Mouse (Mus musculus) myocyte (in vitro differentiated cells): ENCODE measurements around the gene Polr1b.

ENCODE experiments used
- CEBPB ChIP-seq: IDR thresholded peaks from 2 replicates; pipeline ENCODE4 v1.6.1; 2011; ENCODE audit warnings: mild to moderate bottlenecking, moderate library complexity; ENCODE audit not compliant: poor library complexity, insufficient read depth, severe bottlenecking
- E2F4 ChIP-seq: IDR thresholded peaks from one replicate; pipeline ENCODE4 v1.6.1; 2011; ENCODE audit warnings: mild to moderate bottlenecking, control low read depth, moderate library complexity; ENCODE audit not compliant: insufficient read depth
- MAX ChIP-seq: IDR thresholded peaks from one replicate; pipeline ENCODE4 v1.6.1; 2011; ENCODE audit warnings: low read depth, mild to moderate bottlenecking, control low read depth
- MYOD1 ChIP-seq, 3 experiments: IDR thresholded peaks; one replicate each; pipeline ENCODE4 v1.6.1; 2011; ENCODE audit warnings: control low read depth in 2 of 3, low read depth in 2 of 3, mild to moderate bottlenecking in 2 of 3, moderate library complexity in 1 of 3; ENCODE audit not compliant: insufficient read length in 2 of 3, control insufficient read depth in 1 of 3
- MYOG ChIP-seq, 3 experiments: IDR thresholded peaks; one replicate each; pipeline ENCODE4 v1.6.1; 2011; ENCODE audit warnings: control low read depth in 2 of 3, low read depth in 2 of 3, mild to moderate bottlenecking in 2 of 3; ENCODE audit not compliant: insufficient read length in 2 of 3, control insufficient read depth in 1 of 3, insufficient read depth in 1 of 3
- POLR2A ChIP-seq: IDR thresholded peaks from one replicate; pipeline ENCODE4 v1.6.1; 2011; ENCODE audit warnings: low read depth, mild to moderate bottlenecking, control low read depth, moderate library complexity; ENCODE audit not compliant: insufficient read length
- POLR2AphosphoS2 ChIP-seq: IDR thresholded peaks from one replicate; pipeline ENCODE4 v1.6.1; 2011; ENCODE audit warnings: low read depth, control low read depth; ENCODE audit not compliant: insufficient read length
- REST ChIP-seq: IDR thresholded peaks from one replicate; pipeline ENCODE4 v1.6.1; 2011; ENCODE audit warnings: mild to moderate bottlenecking, control low read depth, moderate library complexity; ENCODE audit not compliant: insufficient read depth, insufficient read length
- SRF ChIP-seq: IDR thresholded peaks from one replicate; pipeline ENCODE4 v1.6.1; 2011; ENCODE audit warnings: low read depth; ENCODE audit not compliant: control insufficient read depth, insufficient read length
- TCF12 ChIP-seq: IDR thresholded peaks from one replicate; pipeline ENCODE4 v1.6.1; 2011; ENCODE audit warnings: mild to moderate bottlenecking, control low read depth; ENCODE audit not compliant: poor library complexity, insufficient read depth, severe bottlenecking
- TCF3 ChIP-seq: IDR thresholded peaks from one replicate; pipeline ENCODE4 v1.6.1; 2011; ENCODE audit warnings: low read depth, control low read depth; ENCODE audit not compliant: insufficient read length
- USF1 ChIP-seq: IDR thresholded peaks from one replicate; pipeline ENCODE4 v1.6.1; 2011; ENCODE audit warnings: low read depth, mild to moderate bottlenecking, control low read depth, moderate library complexity

GRCm38 (mm10) chr2:129130776-129131175, 30.0 kb downstream of the Polr1b start:
- TF ChIP-seq E2F4 (no peak), POLR2A (no peak), MAX (no peak), CEBPB (no peak), POLR2AphosphoS2 (no peak), SRF (no peak), MYOG (IDR thresholded peaks at IDR 0.05; ENCODE audit: control insufficient read depth in 1 of 3, insufficient read depth in 1 of 3, insufficient read length in 2 of 3, low read depth in 2 of 3) (no peak), USF1 (no peak), MYOD1 (IDR thresholded peaks at IDR 0.05; ENCODE audit: control insufficient read depth in 1 of 3, insufficient read length in 2 of 3, low read depth in 2 of 3) (no peak), TCF12 (no peak), REST (no peak), TCF3 (no peak)
